Mouse (Mus musculus) lung, embryonic 14.5 days (tissue): ENCODE measurements around the gene Pde4d. TPM values are rescaled to one million over a fixed set of nuclear protein-coding genes. Genes with fewer than 3 reads are reported as not detected.

ENCODE experiments used
- ATAC-seq: fragments of 200-750 bp; cut with Nextera tagmentation; 2 replicates; pipeline ENCODE4 v1.8.0; 2017; ENCODE audit warnings: mild to moderate bottlenecking, moderate TSS enrichment, moderate library complexity; ENCODE audit not compliant: insufficient read depth
- DNase-seq: peaks from one replicate; pipeline ENCODE4 v3.0.0-alpha.2; 2015
- H3K27ac ChIP-seq: fragments of 300-500 bp; sonication (generic); 2 replicates; pipeline ENCODE4 v1.5.1; 2014; ENCODE audit warnings: low read depth, mild to moderate bottlenecking, moderate library complexity
- H3K27me3 ChIP-seq: fragments of 300-500 bp; sonication (generic); 2 replicates; pipeline ENCODE4 v1.6.1; 2014; ENCODE audit warnings: low read length, control low read depth; ENCODE audit not compliant: insufficient read depth
- H3K36me3 ChIP-seq: fragments of 300-500 bp; sonication (generic); 2 replicates; pipeline ENCODE4 v1.6.1; 2014; ENCODE audit warnings: control low read depth; ENCODE audit not compliant: insufficient read depth
- H3K4me1 ChIP-seq: fragments of 300-500 bp; sonication (generic); 2 replicates; pipeline ENCODE4 v1.6.1; 2014; ENCODE audit warnings: antibody characterized with exemption, control low read depth; ENCODE audit not compliant: insufficient read depth
- H3K4me2 ChIP-seq: fragments of 300-500 bp; sonication (generic); 2 replicates; pipeline ENCODE4 v1.6.1; 2014; ENCODE audit warnings: mild to moderate bottlenecking
- H3K4me3 ChIP-seq: fragments of 300-500 bp; sonication (generic); 2 replicates; pipeline ENCODE4 v1.5.1; 2014; ENCODE audit warnings: low read depth, low read length
- H3K9ac ChIP-seq: fragments of 300-500 bp; sonication (generic); 2 replicates; pipeline ENCODE4 v1.6.1; 2014
- H3K9me3 ChIP-seq: fragments of 300-500 bp; sonication (generic); 2 replicates; pipeline ENCODE4 v1.6.1; 2016; ENCODE audit warnings: low read depth, low read length, control low read depth
- CTCF ChIP-seq: IDR thresholded peaks from 2 replicates; pipeline ENCODE4 v1.5.1; 2016; ENCODE audit warnings: antibody characterized with exemption, low read depth
- WGBS: fragments of 180-500 bp; shearing (Covaris S2); extraction: QIAGEN DNeasy Blood & Tissue Kit; methylation state at CpG from one replicate; pipeline ENCODE4 v1.1.7; 2014; 5-methylcytosine and 5-hydroxymethylcytosine counted together
- polyA plus RNA-seq: library from polyadenylated mRNA; unstranded; fragments of >200 nt; fragmentation: Nextera tagmentation; extraction: Ambion mirVana; gene quantifications from 2 replicates; pipeline ENCODE4 v1.2.1, GENCODE M21; 2014

Pde4d gene
- polyA plus RNA-seq, 1 experiment from 2014 or later = 16.2 TPM

- no peak for TF ChIP-seq CTCF
- no peak for ATAC-seq
Measured at GRCm38 (mm10) chr13:108489825-108490224, 40.1 kb downstream of the Pde4d start.

GRCm38 (mm10) chr13:108490872-108491271, 41.1 kb downstream of the Pde4d start:
- H3K27me3 ChIP-seq = no peaks in the 10 kb centered on the region

More at GRCm38 (mm10) chr13:108489825-108490224, 40.1 kb downstream of the Pde4d start:
- no peak overlapping the region for H3K9ac ChIP-seq
- no peaks in the 10 kb centered on the region for H3K4me1 ChIP-seq
- no peaks in the 10 kb centered on the region for H3K36me3 ChIP-seq
- no peak overlapping the region for H3K27ac ChIP-seq
- no peak overlapping the region for H3K4me3 ChIP-seq
- H3K27me3 ChIP-seq = no peaks in the 10 kb centered on the region
- no peak for DNase-seq
- no peak overlapping the region for H3K4me2 ChIP-seq
- H3K9me3 ChIP-seq = no peaks in the 10 kb centered on the region

GRCm38 (mm10) chr13:108492886-108493285, 43.1 kb downstream of the Pde4d start:
- Histone ChIP-seq H3K9me3 (no peaks in the 10 kb centered on the region), H3K36me3 (no peaks in the 10 kb centered on the region), H3K27me3 (no peaks in the 10 kb centered on the region), H3K27ac (no peak overlapping the region), H3K4me3 (no peak overlapping the region), H3K4me1 (no peaks in the 10 kb centered on the region), H3K9ac (no peak overlapping the region), H3K4me2 (no peak overlapping the region)
- no peak for TF ChIP-seq CTCF
- no peak for ATAC-seq
- no peak for DNase-seq

More at GRCm38 (mm10) chr13:108490872-108491271, 41.1 kb downstream of the Pde4d start:
- no peak for DNase-seq
- H3K27ac ChIP-seq = no peak overlapping the region
- no peak overlapping the region for H3K4me3 ChIP-seq
- no peak overlapping the region for H3K9ac ChIP-seq
- H3K9me3 ChIP-seq = no peaks in the 10 kb centered on the region
- no peaks in the 10 kb centered on the region for H3K4me1 ChIP-seq
- TF ChIP-seq CTCF = no peak
- no peak overlapping the region for H3K4me2 ChIP-seq
- no peak for ATAC-seq
- 79% methylated on average over 2 of the region's 2 CpGs for WGBS
- H3K36me3 ChIP-seq = no peaks in the 10 kb centered on the region

- Histone ChIP-seq H3K4me1 (no peaks in the 10 kb centered on the region), H3K4me3 (no peak overlapping the region), H3K27ac (no peak overlapping the region), H3K9ac (no peak overlapping the region), H3K27me3 (no peaks in the 10 kb centered on the region), H3K4me2 (no peak overlapping the region), H3K9me3 (no peaks in the 10 kb centered on the region), H3K36me3 (no peaks in the 10 kb centered on the region)
- no peak for ATAC-seq
- DNase-seq = no peak
- no peak for TF ChIP-seq CTCF
- 55% methylated on average over 2 of the region's 2 CpGs for WGBS
Measured at GRCm38 (mm10) chr13:108494365-108494764, 44.6 kb downstream of the Pde4d start.

GRCm38 (mm10) chr13:108497768-108498167, 48.0 kb downstream of the Pde4d start:
- no peak for ATAC-seq
- H3K4me2 ChIP-seq = no peak overlapping the region; the same call in 1 of the 2 replicates
- WGBS = 44% methylated on average over 8 of the region's 8 CpGs
- H3K36me3 ChIP-seq = no peaks in the 10 kb centered on the region
- no peak for TF ChIP-seq CTCF
- peak; percentile 51 for DNase-seq
- H3K9ac ChIP-seq = no peak overlapping the region
- H3K27ac ChIP-seq = no peak overlapping the region
- H3K27me3 ChIP-seq = no peaks in the 10 kb centered on the region
- H3K4me3 ChIP-seq = no peak overlapping the region
- no peaks in the 10 kb centered on the region for H3K4me1 ChIP-seq
- H3K9me3 ChIP-seq = no peaks in the 10 kb centered on the region

GRCm38 (mm10) chr13:108498247-108498743, 48.5 kb downstream of the Pde4d start:
- TF ChIP-seq CTCF = no peak
- Histone ChIP-seq H3K4me1 (no peaks in the 10 kb centered on the region), H3K9ac (no peak overlapping the region), H3K4me3 (no peak overlapping the region), H3K4me2 (peak overlapping the region; percentile 33), H3K9me3 (no peaks in the 10 kb centered on the region), H3K36me3 (no peaks in the 10 kb centered on the region), H3K27ac (no peak overlapping the region), H3K27me3 (no peaks in the 10 kb centered on the region)
- ATAC-seq (peak; percentile 82), DNase-seq (peak; percentile 48)
- 48% methylated on average over 9 of the region's 9 CpGs for WGBS

- H3K4me3 ChIP-seq = no peak overlapping the region
- no peaks in the 10 kb centered on the region for H3K9me3 ChIP-seq
- H3K9ac ChIP-seq = no peak overlapping the region
- H3K36me3 ChIP-seq = no peaks in the 10 kb centered on the region
- H3K27ac ChIP-seq = no peak overlapping the region
- H3K27me3 ChIP-seq = no peaks in the 10 kb centered on the region
- H3K4me2 ChIP-seq = peak overlapping the region; percentile 33; the same call in 1 of the 2 replicates
- no peaks in the 10 kb centered on the region for H3K4me1 ChIP-seq
- WGBS = 54% methylated on average over 9 of the region's 9 CpGs
- ATAC-seq (no peak), DNase-seq (no peak)
- TF ChIP-seq CTCF = no peak
Measured at GRCm38 (mm10) chr13:108498773-108499313, 49.1 kb downstream of the Pde4d start.
